23 mouse cellular contexts compared by ENCODE assay signal in the genomic region with DNA sequence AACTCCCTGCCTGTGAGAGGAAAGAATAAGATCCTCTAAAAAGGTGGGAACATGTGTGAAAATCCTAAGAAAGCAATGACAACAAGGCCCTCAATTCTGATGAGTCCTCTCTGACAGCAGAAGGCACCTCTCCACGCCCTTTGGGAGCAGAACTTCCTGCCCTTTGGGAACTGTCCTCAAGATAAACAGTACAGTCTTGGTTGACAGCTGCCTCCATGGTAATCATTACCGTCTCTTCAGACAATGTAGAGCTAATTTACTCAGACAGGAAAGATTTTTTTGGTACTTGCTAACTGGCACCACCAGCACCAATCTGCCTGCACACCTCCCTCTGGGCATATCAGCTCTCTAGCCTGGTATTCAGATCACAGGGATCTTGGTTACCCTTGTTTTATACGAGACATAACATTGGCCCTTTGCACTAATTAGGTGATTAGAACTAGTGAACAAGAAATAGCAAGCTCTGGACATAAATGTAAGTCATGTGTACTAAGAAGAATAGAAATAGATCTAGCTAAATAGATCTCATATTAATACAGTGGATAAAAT.
"Had no signal": no experiment of that assay in that cellular context is flagged by ENCODE, and none has a peak within 500 bp of the region (broad histone marks: within the 10 kb centered on the region; RNA-seq: fewer than 3 reads in every experiment).

No protein-coding gene starts in this region.

- H3K27me3 ChIP-seq: heart, embryonic 12.5 days; hindbrain, embryonic 13.5 days; hindbrain, embryonic 15.5 days; kidney, embryonic 15.5 days; limb, embryonic 13.5 days; limb, embryonic 15.5 days had no signal

- DNase-seq: gastrocnemius, adult 2 months; gastrocnemius, postnatal 10 days; gastrocnemius, postnatal 25 days; heart, adult 18-20 months; heart, postnatal 10 days; kidney, adult 11 months; kidney, adult 2 months; kidney, adult 9 months; kidney, postnatal 14 days; kidney, postnatal 36 days; layer of hippocampus, adult 9-11 months; layer of hippocampus, postnatal 36 days; left cerebral cortex, postnatal 4 days had no signal

- H3K4me3 ChIP-seq: gastrocnemius, adult 2 months; heart, embryonic 10.5 days; heart, embryonic 12.5 days; hindbrain, embryonic 13.5 days; hindbrain, embryonic 15.5 days; kidney, embryonic 15.5 days; limb, embryonic 13.5 days; limb, embryonic 15.5 days had no signal

- H3K27ac ChIP-seq: gastrocnemius, adult 2 months; heart, embryonic 10.5 days; hindbrain, embryonic 13.5 days; hindbrain, embryonic 15.5 days; hindbrain, postnatal 0 days; kidney, embryonic 15.5 days; kidney, postnatal 0 days; limb, embryonic 13.5 days; limb, embryonic 15.5 days had no signal

- H3K4me2 ChIP-seq: heart, embryonic 12.5 days; hindbrain, embryonic 13.5 days; hindbrain, embryonic 15.5 days; kidney, embryonic 15.5 days; limb, embryonic 13.5 days; limb, embryonic 15.5 days had no signal

- H3K36me3 ChIP-seq: heart, embryonic 10.5 days; heart, embryonic 12.5 days; hindbrain, embryonic 13.5 days; hindbrain, embryonic 15.5 days; kidney, embryonic 15.5 days; limb, embryonic 13.5 days; limb, embryonic 15.5 days had no signal

- H3K9ac ChIP-seq: heart, embryonic 12.5 days; hindbrain, embryonic 13.5 days; hindbrain, embryonic 15.5 days; kidney, embryonic 15.5 days; limb, embryonic 13.5 days; limb, embryonic 15.5 days had no signal

- H3K9me3 ChIP-seq: heart, embryonic 10.5 days; heart, embryonic 12.5 days; hindbrain, embryonic 13.5 days; hindbrain, embryonic 15.5 days; kidney, embryonic 15.5 days; limb, embryonic 13.5 days; limb, embryonic 15.5 days had no signal

- H3K4me1 ChIP-seq: heart, embryonic 10.5 days; heart, embryonic 12.5 days; hindbrain, embryonic 13.5 days; hindbrain, embryonic 15.5 days; kidney, embryonic 15.5 days; limb, embryonic 13.5 days; limb, embryonic 15.5 days had no signal

- ATAC-seq: hindbrain, postnatal 0 days; intestine, embryonic 16.5 days had no signal
